ENCODE assay signal across 8 mouse cellular contexts in the genomic region with DNA sequence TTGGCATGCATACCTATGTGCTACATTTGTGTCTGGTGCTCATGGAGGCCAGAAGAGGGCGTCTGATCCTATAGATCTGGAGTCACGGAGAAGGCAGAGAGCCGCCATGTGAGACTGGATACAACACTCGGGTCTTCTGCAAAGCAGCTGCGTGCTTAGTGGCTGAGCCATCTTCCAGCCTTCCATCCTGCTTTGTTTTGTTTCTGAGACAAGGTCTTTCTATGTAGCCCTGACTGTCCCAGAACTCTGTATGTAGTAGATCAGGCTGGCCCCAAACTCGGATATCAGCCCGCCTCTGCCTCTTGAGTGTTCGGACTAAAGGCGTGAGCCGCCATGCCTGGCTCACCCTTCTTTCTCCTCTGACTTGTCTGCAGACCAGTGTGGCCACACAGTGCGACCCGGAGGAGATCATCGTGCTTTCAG. TPM values are rescaled to one million over a fixed set of nuclear protein-coding genes. Genes with fewer than 3 reads are reported as not detected.
A peak's percentile ranks its signal among the peaks of the same experiment; 100 is the strongest.
DNase-seq lines count a peak whose midpoint lies in the region; ATAC-seq and TF ChIP-seq lines count a peak whose summit lies in the region.

No protein-coding gene starts in this region.

- no peak for TF ChIP-seq POLR2A in brain, embryonic 14.5 days (IDR thresholded peaks at IDR 0.05; ENCODE audit: borderline replicate concordance, extremely low read depth, insufficient read depth, insufficient read length, poor library complexity, severe bottlenecking)

- H3K27ac ChIP-seq in kidney, postnatal 0 days = peak overlapping the region; percentile 37; the same call in 1 of the 2 replicates
- no peak overlapping the region for H3K27ac ChIP-seq in hindbrain, embryonic 14.5 days
- H3K27ac ChIP-seq in midbrain, embryonic 16.5 days (ENCODE audit: low read length) = no peak overlapping the region

- H3K36me3 ChIP-seq in kidney, postnatal 0 days (ENCODE audit: insufficient read depth, low read length) = peaks cover 30% of the 10 kb centered on the region
- peaks cover 42% of the 10 kb centered on the region for H3K36me3 ChIP-seq in hindbrain, embryonic 14.5 days (replicated peaks; ENCODE audit: control insufficient read depth, insufficient read depth)
- peaks cover 22% of the 10 kb centered on the region for H3K36me3 ChIP-seq in midbrain, embryonic 16.5 days (ENCODE audit: control insufficient read depth, insufficient read depth, low read length)

- no peak overlapping the region for H3K9ac ChIP-seq in kidney, postnatal 0 days (ENCODE audit: low read depth, low read length)
- no peak overlapping the region for H3K9ac ChIP-seq in hindbrain, embryonic 14.5 days
- no peak overlapping the region for H3K9ac ChIP-seq in midbrain, embryonic 16.5 days (ENCODE audit: low read depth, low read length)

- no peaks in the 10 kb centered on the region for H3K27me3 ChIP-seq in kidney, postnatal 0 days (ENCODE audit: insufficient read depth, low read length)
- H3K27me3 ChIP-seq in hindbrain, embryonic 14.5 days (ENCODE audit: control insufficient read depth, insufficient read depth, low read length) = no peaks in the 10 kb centered on the region; the same call in 1 of the 2 replicates
- peaks cover 2% of the 10 kb centered on the region; the same call in 1 of the 2 replicates for H3K27me3 ChIP-seq in midbrain, embryonic 16.5 days (ENCODE audit: control insufficient read depth, insufficient read depth, low read depth, low read length)

- H3K4me2 ChIP-seq in kidney, postnatal 0 days (ENCODE audit: low read length) = peak overlapping the region; percentile 36; the same call in 1 of the 2 replicates
- peak overlapping the region; percentile 64; the same call in 1 of the 2 replicates for H3K4me2 ChIP-seq in hindbrain, embryonic 14.5 days (replicated peaks)
- peak overlapping the region; percentile 25; the same call in 1 of the 2 replicates for H3K4me2 ChIP-seq in midbrain, embryonic 16.5 days (ENCODE audit: low read length)

- WGBS in kidney, postnatal 0 days = 72% methylated on average over 13 of the region's 13 CpGs
- WGBS in hindbrain, embryonic 14.5 days = 74% methylated on average over 13 of the region's 13 CpGs
- WGBS in midbrain, embryonic 16.5 days = 66% methylated on average over 13 of the region's 13 CpGs

- H3K9me3 ChIP-seq in kidney, postnatal 0 days (replicated peaks; ENCODE audit: low read length) = no peaks in the 10 kb centered on the region
- H3K9me3 ChIP-seq in hindbrain, embryonic 14.5 days (ENCODE audit: control insufficient read depth, low read length) = no peaks in the 10 kb centered on the region
- H3K9me3 ChIP-seq in midbrain, embryonic 16.5 days (replicated peaks; ENCODE audit: control insufficient read depth, low read length, poor library complexity, severe bottlenecking) = no peaks in the 10 kb centered on the region

- no peak for DNase-seq in kidney, postnatal 0 days (ENCODE audit: low spot score)
- no peak for DNase-seq in kidney, postnatal 4 days
- peak; percentile 19 for DNase-seq in brain, embryonic 14.5 days (ENCODE audit: low read depth)
- DNase-seq in hindbrain, embryonic 14.5 days (ENCODE audit: low spot score) = no peak
- DNase-seq in frontal cortex, postnatal 36 days (ENCODE audit: low spot score in 2 of 2) = no peak
- DNase-seq in urinary bladder, postnatal 10 days (ENCODE audit: low spot score) = no peak
- DNase-seq in left cerebral cortex, adult 9 months (ENCODE audit: low spot score in 2 of 2) = no peak

- peaks cover 18% of the 10 kb centered on the region for H3K4me1 ChIP-seq in kidney, postnatal 0 days (replicated peaks; ENCODE audit: insufficient read depth, low read length)
- peaks cover 22% of the 10 kb centered on the region for H3K4me1 ChIP-seq in hindbrain, embryonic 14.5 days (replicated peaks; ENCODE audit: control insufficient read depth, insufficient read depth, low read length)
- peaks cover 28% of the 10 kb centered on the region for H3K4me1 ChIP-seq in midbrain, embryonic 16.5 days (ENCODE audit: control insufficient read depth, insufficient read depth, low read length)

- H3K4me3 ChIP-seq in kidney, postnatal 0 days (replicated peaks; ENCODE audit: low read depth, low read length) = no peak overlapping the region
- peak overlapping the region; percentile 51; the same call in 1 of the 2 replicates for H3K4me3 ChIP-seq in hindbrain, embryonic 14.5 days (replicated peaks; ENCODE audit: low read length)
- H3K4me3 ChIP-seq in midbrain, embryonic 16.5 days (ENCODE audit: low read depth, low read length) = no peak overlapping the region; the same call in 1 of the 2 replicates

- ATAC-seq in kidney, postnatal 0 days (replicated peaks; ENCODE audit: low FRiP score, low read depth) = no peak
- no peak for ATAC-seq in hindbrain, embryonic 14.5 days (ENCODE audit: low FRiP score)
- ATAC-seq in midbrain, embryonic 16.5 days = no peak

- peak; percentile 33 for TF ChIP-seq CTCF in kidney, postnatal 0 days (IDR thresholded peaks at IDR 0.05; ENCODE audit: low read depth)
- no peak for TF ChIP-seq CTCF in brain, embryonic 14.5 days (IDR thresholded peaks at IDR 0.05; ENCODE audit: borderline replicate concordance, extremely low read depth, insufficient read depth, insufficient read length)

RNA-seq across cellular contexts. Expression of gene Tapbp, which starts 0.7 kb away (rescaled TPM):
- polyA plus RNA-seq in kidney, postnatal 0 days (2015; fragmentation: Nextera tagmentation; extraction: Ambion mirVana) = 50.6 and 53.2 TPM in 2 replicates
- 17.4 and 22.8 TPM in 2 replicates for polyA plus RNA-seq in brain, embryonic 14.5 days (2012; rRNA removed)
- polyA plus RNA-seq in hindbrain, embryonic 14.5 days (2014; fragmentation: Nextera tagmentation; extraction: Ambion mirVana) = 24.9 and 29.6 TPM in 2 replicates
- polyA plus RNA-seq in midbrain, embryonic 16.5 days (2015; fragmentation: Nextera tagmentation; extraction: Ambion mirVana) = 21.1 and 26.1 TPM in 2 replicates

RNA-seq across cellular contexts. Expression of gene Zbtb22, which starts 0.7 kb away (rescaled TPM):
- polyA plus RNA-seq in kidney, postnatal 0 days (2015; fragmentation: Nextera tagmentation; extraction: Ambion mirVana) = 19.8 TPM in 2 replicates
- 35.8 and 43.6 TPM in 2 replicates for polyA plus RNA-seq in brain, embryonic 14.5 days (2012; rRNA removed)
- 10.4 and 11.4 TPM in 2 replicates for polyA plus RNA-seq in hindbrain, embryonic 14.5 days (2014; fragmentation: Nextera tagmentation; extraction: Ambion mirVana)
- 16.8 TPM in 2 replicates for polyA plus RNA-seq in midbrain, embryonic 16.5 days (2015; fragmentation: Nextera tagmentation; extraction: Ambion mirVana)

RNA-seq across cellular contexts. Expression of gene Daxx, which starts 5.8 kb away (rescaled TPM):
- polyA plus RNA-seq in kidney, postnatal 0 days (2015; fragmentation: Nextera tagmentation; extraction: Ambion mirVana) = 33.4 and 39.5 TPM in 2 replicates
- 43.8 and 52.6 TPM in 2 replicates for polyA plus RNA-seq in brain, embryonic 14.5 days (2012; rRNA removed)
- polyA plus RNA-seq in hindbrain, embryonic 14.5 days (2014; fragmentation: Nextera tagmentation; extraction: Ambion mirVana) = 39.2 and 43.2 TPM in 2 replicates
- 55.1 and 59.7 TPM in 2 replicates for polyA plus RNA-seq in midbrain, embryonic 16.5 days (2015; fragmentation: Nextera tagmentation; extraction: Ambion mirVana)

RNA-seq across cellular contexts. Expression of gene Platr17, which starts 10.0 kb away (rescaled TPM):
- 0.29 TPM in 1 of 2 replicates, not detected in the other for polyA plus RNA-seq in kidney, postnatal 0 days (2015; fragmentation: Nextera tagmentation; extraction: Ambion mirVana)
- 0.30 and 0.38 TPM in 2 replicates for polyA plus RNA-seq in brain, embryonic 14.5 days (2012; rRNA removed)
- polyA plus RNA-seq in hindbrain, embryonic 14.5 days (2014; fragmentation: Nextera tagmentation; extraction: Ambion mirVana) = 0.59 TPM in 1 of 2 replicates, not detected in the other
- 0.36 and 0.55 TPM in 2 replicates for polyA plus RNA-seq in midbrain, embryonic 16.5 days (2015; fragmentation: Nextera tagmentation; extraction: Ambion mirVana)

RNA-seq across cellular contexts. Expression of gene Rgl2, which starts 14.4 kb away (rescaled TPM):
- polyA plus RNA-seq in kidney, postnatal 0 days (2015; fragmentation: Nextera tagmentation; extraction: Ambion mirVana) = 22.2 TPM in 2 replicates
- 184 and 285 TPM in 2 replicates for polyA plus RNA-seq in brain, embryonic 14.5 days (2012; rRNA removed)
- polyA plus RNA-seq in hindbrain, embryonic 14.5 days (2014; fragmentation: Nextera tagmentation; extraction: Ambion mirVana) = 47.7 and 49.2 TPM in 2 replicates
- polyA plus RNA-seq in midbrain, embryonic 16.5 days (2015; fragmentation: Nextera tagmentation; extraction: Ambion mirVana) = 54.9 and 57.2 TPM in 2 replicates
